Mouse (Mus musculus) cortical plate, adult 2 months (tissue): ENCODE measurements around the gene Mad1l1.

Experiments
- CTCF ChIP-seq: fragments of 200-500 bp; IDR thresholded peaks from 2 replicates; pipeline ENCODE4 v1.5.1; 2011; ENCODE audit warnings: mild to moderate bottlenecking, control low read depth, low read length; ENCODE audit not compliant: insufficient read depth; ENCODE audit errors: extremely low read depth
- POLR2A ChIP-seq: fragments of 200-500 bp; IDR thresholded peaks from 2 replicates; pipeline ENCODE4 v1.6.1; 2011; ENCODE audit warnings: mild to moderate bottlenecking, low read length, control low read depth; ENCODE audit not compliant: insufficient read depth; ENCODE audit errors: extremely low read depth

- no peak for TF ChIP-seq CTCF
- TF ChIP-seq POLR2A = no peak
These were observed 62.7 kb downstream of the Mad1l1 start for GRCm38 (mm10) chr5:140258633-140259032.
